Mouse (Mus musculus): ENCODE data around the gene Rp9. TPM values are rescaled to one million over a fixed set of nuclear protein-coding genes. Genes with fewer than 3 reads are reported as not detected.
A peak's percentile ranks its signal among the peaks of the same experiment; 100 is the strongest.
"Not testable (repeated sequence)": the region's sequence is repeated elsewhere in the genome, so short reads cannot be mapped to it uniquely, and the experiment has no call there.

Gene Rp9
- polyA plus RNA-seq, 1 experiment from 2014 or later, result 25.3 TPM

DNA sequence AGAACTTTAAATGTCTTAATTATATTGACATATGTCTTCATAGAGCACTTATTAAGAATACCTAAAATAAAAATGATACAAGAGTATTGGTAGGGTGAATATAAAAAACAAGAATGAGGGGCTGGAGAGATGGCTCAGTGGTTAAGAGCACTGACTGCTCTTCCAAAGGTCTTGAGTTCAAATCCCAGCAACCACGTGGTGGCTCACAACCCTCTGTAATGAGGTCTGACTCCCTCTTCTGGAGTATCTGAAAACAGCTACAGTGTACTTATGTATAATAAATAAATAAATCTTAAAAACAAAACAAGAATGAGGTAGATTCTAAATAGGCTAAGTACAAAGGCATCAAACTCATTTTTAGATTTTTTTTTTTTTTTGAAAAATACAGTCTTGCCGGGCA lies 66.0 kb downstream of the Rp9 start:
- not testable (repeated sequence) for H3K4me3 ChIP-seq (ENCODE audit: low read depth, low read length); H3K9ac ChIP-seq (ENCODE audit: low read depth, low read length); H3K4me1 ChIP-seq (ENCODE audit: control insufficient read depth, low read depth, low read length); ATAC-seq (ENCODE audit: low read depth); H3K27ac ChIP-seq (ENCODE audit: low read length); H3K36me3 ChIP-seq (ENCODE audit: control insufficient read depth, insufficient read depth); H3K27me3 ChIP-seq (ENCODE audit: control insufficient read depth, insufficient read depth, low read depth, low read length); H3K4me2 ChIP-seq (ENCODE audit: low read depth, low read length); H3K9me3 ChIP-seq (replicated peaks; ENCODE audit: control insufficient read depth, low read length)
- 40% methylated on average over 2 of the region's 2 CpGs for WGBS (ENCODE audit: insufficient replicate concordance)

DNA sequence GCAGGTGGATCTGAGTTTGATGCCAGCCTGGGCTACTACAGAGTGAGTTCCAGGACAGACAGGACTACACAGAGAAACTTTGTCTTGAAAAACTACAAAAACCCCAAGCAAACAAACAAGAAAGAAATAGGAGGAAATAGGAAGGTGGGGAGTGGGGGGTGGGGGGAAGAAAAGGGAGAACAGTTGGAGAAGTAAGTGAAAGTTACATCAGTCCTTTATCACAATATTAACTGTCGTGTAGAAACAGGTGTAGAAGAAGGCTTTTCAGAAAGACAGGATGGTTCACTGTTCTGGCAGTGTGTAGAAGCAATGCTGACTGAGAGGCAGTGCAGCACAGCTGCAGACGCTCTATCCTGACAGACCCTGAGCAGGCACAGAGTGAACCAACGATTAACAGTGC lies 66.6 kb downstream of the Rp9 start:
- Histone ChIP-seq H3K27me3 (ENCODE audit: control insufficient read depth, insufficient read depth, low read depth, low read length) (no peaks in the 10 kb centered on the region), H3K9me3 (replicated peaks; ENCODE audit: control insufficient read depth, low read length) (no peaks in the 10 kb centered on the region), H3K4me2 (ENCODE audit: low read depth, low read length) (no peak overlapping the region), H3K4me3 (ENCODE audit: low read depth, low read length) (no peak overlapping the region), H3K36me3 (ENCODE audit: control insufficient read depth, insufficient read depth) (no peaks in the 10 kb centered on the region), H3K27ac (ENCODE audit: low read length) (no peak overlapping the region), H3K9ac (ENCODE audit: low read depth, low read length) (no peak overlapping the region), H3K4me1 (ENCODE audit: control insufficient read depth, low read depth, low read length) (no peaks in the 10 kb centered on the region)
- 56% methylated on average over 3 of the region's 3 CpGs for WGBS (ENCODE audit: insufficient replicate concordance)
- ATAC-seq (ENCODE audit: low read depth), result no peak

GRCm38 (mm10) chr9:22402001-22402400 lies 67.5 kb downstream of the Rp9 start:
- Histone ChIP-seq H3K36me3 (ENCODE audit: control insufficient read depth, insufficient read depth) (no peaks in the 10 kb centered on the region), H3K27ac (ENCODE audit: low read length) (no peak overlapping the region), H3K4me2 (ENCODE audit: low read depth, low read length) (no peak overlapping the region), H3K27me3 (ENCODE audit: control insufficient read depth, insufficient read depth, low read depth, low read length) (no peaks in the 10 kb centered on the region), H3K9me3 (replicated peaks; ENCODE audit: control insufficient read depth, low read length) (no peaks in the 10 kb centered on the region), H3K4me1 (ENCODE audit: control insufficient read depth, low read depth, low read length) (no peaks in the 10 kb centered on the region), H3K4me3 (ENCODE audit: low read depth, low read length) (no peak overlapping the region), H3K9ac (ENCODE audit: low read depth, low read length) (no peak overlapping the region)
- ATAC-seq (ENCODE audit: low read depth), result no peak
- WGBS (ENCODE audit: insufficient replicate concordance), result 63% methylated on average over 6 of the region's 6 CpGs

- ATAC-seq (ENCODE audit: low read depth), result no peak
- H3K4me2 ChIP-seq (ENCODE audit: low read depth, low read length), result no peak overlapping the region
- H3K36me3 ChIP-seq (ENCODE audit: control insufficient read depth, insufficient read depth), result no peaks in the 10 kb centered on the region
- H3K9me3 ChIP-seq (replicated peaks; ENCODE audit: control insufficient read depth, low read length), result no peaks in the 10 kb centered on the region
- no peak overlapping the region for H3K4me3 ChIP-seq (ENCODE audit: low read depth, low read length)
- H3K27ac ChIP-seq (ENCODE audit: low read length), result no peak overlapping the region
- no peak overlapping the region for H3K9ac ChIP-seq (ENCODE audit: low read depth, low read length)
- H3K4me1 ChIP-seq (ENCODE audit: control insufficient read depth, low read depth, low read length), result no peaks in the 10 kb centered on the region
- 66% methylated on average over 4 of the region's 4 CpGs for WGBS (ENCODE audit: insufficient replicate concordance)
- no peaks in the 10 kb centered on the region for H3K27me3 ChIP-seq (ENCODE audit: control insufficient read depth, insufficient read depth, low read depth, low read length)
Measured at GRCm38 (mm10) chr9:22399021-22399420, 70.5 kb downstream of the Rp9 start.

- Histone ChIP-seq H3K36me3 (ENCODE audit: control insufficient read depth, insufficient read depth) (no peaks in the 10 kb centered on the region), H3K9me3 (replicated peaks; ENCODE audit: control insufficient read depth, low read length) (no peaks in the 10 kb centered on the region), H3K27me3 (ENCODE audit: control insufficient read depth, insufficient read depth, low read depth, low read length) (no peaks in the 10 kb centered on the region), H3K4me2 (ENCODE audit: low read depth, low read length) (no peak overlapping the region), H3K4me1 (ENCODE audit: control insufficient read depth, low read depth, low read length) (peaks cover 8% of the 10 kb centered on the region), H3K4me3 (ENCODE audit: low read depth, low read length) (no peak overlapping the region), H3K27ac (ENCODE audit: low read length) (no peak overlapping the region), H3K9ac (ENCODE audit: low read depth, low read length) (no peak overlapping the region)
- WGBS (ENCODE audit: insufficient replicate concordance), result 67% methylated on average over 2 of the region's 2 CpGs
- no peak for ATAC-seq (ENCODE audit: low read depth)
Measured at GRCm38 (mm10) chr9:22394725-22395124, 74.8 kb downstream of the Rp9 start.

- no peak overlapping the region for H3K9ac ChIP-seq (ENCODE audit: low read depth, low read length)
- H3K27ac ChIP-seq (ENCODE audit: low read length), result no peak overlapping the region
Measured at GRCm38 (mm10) chr9:22390390-22390789, 79.2 kb downstream of the Rp9 start.

GRCm38 (mm10) chr9:22389736-22390245 lies 79.8 kb downstream of the Rp9 start:
- Histone ChIP-seq H3K4me1 (ENCODE audit: control insufficient read depth, low read depth, low read length) (peaks cover 30% of the 10 kb centered on the region), H3K4me3 (ENCODE audit: low read depth, low read length) (peak overlapping the region; percentile 96), H3K9me3 (replicated peaks; ENCODE audit: control insufficient read depth, low read length) (no peaks in the 10 kb centered on the region), H3K4me2 (ENCODE audit: low read depth, low read length) (peak overlapping the region; percentile 97), H3K27me3 (ENCODE audit: control insufficient read depth, insufficient read depth, low read depth, low read length) (no peaks in the 10 kb centered on the region), H3K36me3 (ENCODE audit: control insufficient read depth, insufficient read depth) (no peaks in the 10 kb centered on the region), H3K27ac (ENCODE audit: low read length) (peak overlapping the region; percentile 97; the same call in 1 of the 2 replicates), H3K9ac (ENCODE audit: low read depth, low read length) (peak overlapping the region; percentile 91)
- no peak for ATAC-seq (ENCODE audit: low read depth)
- WGBS (ENCODE audit: insufficient replicate concordance), result 39% methylated on average over 6 of the region's 6 CpGs

More at GRCm38 (mm10) chr9:22390390-22390789, 79.2 kb downstream of the Rp9 start:
- Histone ChIP-seq H3K9me3 (replicated peaks; ENCODE audit: control insufficient read depth, low read length) (no peaks in the 10 kb centered on the region), H3K4me3 (ENCODE audit: low read depth, low read length) (no peak overlapping the region), H3K36me3 (ENCODE audit: control insufficient read depth, insufficient read depth) (no peaks in the 10 kb centered on the region), H3K4me2 (ENCODE audit: low read depth, low read length) (no peak overlapping the region), H3K27me3 (ENCODE audit: control insufficient read depth, insufficient read depth, low read depth, low read length) (no peaks in the 10 kb centered on the region), H3K4me1 (ENCODE audit: control insufficient read depth, low read depth, low read length) (peaks cover 26% of the 10 kb centered on the region)
- ATAC-seq (ENCODE audit: low read depth), result no peak
- 69% methylated on average over 5 of the region's 5 CpGs for WGBS (ENCODE audit: insufficient replicate concordance)

DNA sequence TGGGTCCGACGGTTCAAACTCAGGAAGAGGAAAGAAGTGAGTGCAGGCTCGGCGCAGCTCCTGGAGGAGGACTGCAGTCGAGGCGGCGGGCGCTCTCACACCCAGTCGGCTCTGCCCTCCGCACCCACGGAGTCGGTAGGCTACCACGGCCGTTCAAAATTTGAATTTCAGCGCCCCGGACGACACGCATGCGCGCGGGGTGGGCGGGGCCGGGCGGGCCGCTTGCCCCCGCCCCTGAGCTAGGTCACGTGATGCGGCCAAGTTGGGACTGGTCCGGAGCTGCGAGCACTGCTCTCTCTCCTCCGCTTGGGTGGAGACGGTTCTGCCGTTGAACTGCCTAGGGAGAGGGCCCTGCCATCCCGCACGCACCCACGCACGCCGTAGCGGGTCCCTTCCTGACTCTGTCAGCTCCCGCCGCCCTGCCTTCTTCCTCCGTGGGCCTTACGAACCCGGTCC lies 80.5 kb downstream of the Rp9 start, which contains the start of gene Anln:
Gene Anln, minus strand, starts transcription at position 168 of the 456 bp plus-strand sequence.
- WGBS (ENCODE audit: insufficient replicate concordance), result under 1% methylated on average over 40 of the region's 44 CpGs
- Histone ChIP-seq H3K9ac (ENCODE audit: low read depth, low read length) (peak within 1 kb of the TSS; percentile 99), H3K4me3 (ENCODE audit: low read depth, low read length) (peak within 1 kb of the TSS; percentile 96), H3K27me3 (ENCODE audit: control insufficient read depth, insufficient read depth, low read depth, low read length) (no peaks in the 10 kb centered on the region), H3K4me1 (ENCODE audit: control insufficient read depth, low read depth, low read length) (peaks cover 30% of the 10 kb centered on the region), H3K27ac (ENCODE audit: low read length) (peak within 1 kb of the TSS; percentile 97), H3K9me3 (replicated peaks; ENCODE audit: control insufficient read depth, low read length) (no peaks in the 10 kb centered on the region), H3K4me2 (ENCODE audit: low read depth, low read length) (peak within 1 kb of the TSS; percentile 97), H3K36me3 (ENCODE audit: control insufficient read depth, insufficient read depth) (no peaks in the 10 kb centered on the region; the same call in 1 of the 2 replicates)
- peak; percentile 94 for ATAC-seq (ENCODE audit: low read depth)

DNA sequence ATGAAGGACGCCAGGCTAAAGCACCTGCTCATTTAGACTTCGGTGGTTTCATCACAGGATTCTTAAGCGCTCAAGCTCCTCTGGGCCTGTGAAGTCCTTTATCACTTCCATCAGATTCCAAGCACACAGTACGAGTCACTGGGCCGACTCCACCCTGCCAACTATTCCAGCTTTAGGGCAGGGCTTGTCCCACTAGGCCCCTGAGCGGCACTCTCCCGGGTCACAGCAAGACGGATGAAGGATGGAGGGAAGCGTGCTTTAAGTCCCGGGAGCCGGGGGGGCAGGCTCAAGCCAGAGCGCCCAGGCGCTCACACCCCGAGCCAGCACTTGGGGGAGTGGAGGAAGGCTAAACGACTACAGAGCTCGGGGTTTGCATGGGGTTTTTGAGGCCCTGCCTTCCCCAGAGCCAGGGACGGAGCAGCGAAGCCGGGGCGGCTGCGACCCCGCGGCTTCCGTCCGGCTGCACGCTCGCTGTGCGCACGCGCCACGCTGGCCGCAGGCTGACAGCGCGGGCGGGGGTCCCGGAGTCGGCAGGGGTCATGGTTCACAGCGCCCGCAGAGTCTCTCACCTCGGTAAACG lies 81.1 kb downstream of the Rp9 start:
- Histone ChIP-seq H3K4me1 (ENCODE audit: control insufficient read depth, low read depth, low read length) (peaks cover 30% of the 10 kb centered on the region), H3K27me3 (ENCODE audit: control insufficient read depth, insufficient read depth, low read depth, low read length) (no peaks in the 10 kb centered on the region), H3K36me3 (ENCODE audit: control insufficient read depth, insufficient read depth) (no peaks in the 10 kb centered on the region; the same call in 1 of the 2 replicates), H3K4me2 (ENCODE audit: low read depth, low read length) (peak overlapping the region; percentile 97), H3K9ac (ENCODE audit: low read depth, low read length) (peak overlapping the region; percentile 99), H3K4me3 (ENCODE audit: low read depth, low read length) (peak overlapping the region; percentile 96), H3K9me3 (replicated peaks; ENCODE audit: control insufficient read depth, low read length) (no peaks in the 10 kb centered on the region), H3K27ac (ENCODE audit: low read length) (peak overlapping the region; percentile 97)
- ATAC-seq (ENCODE audit: low read depth), result peak; percentile 78
- under 1% methylated on average over 41 of the region's 41 CpGs for WGBS (ENCODE audit: insufficient replicate concordance)

All from liver, embryonic 16.5 days (tissue).